Mouse (Mus musculus): Measurements from ENCODE around the gene Plk1. TPM values are rescaled to one million over a fixed set of nuclear protein-coding genes. Genes with fewer than 3 reads are reported as not detected.

Plk1 gene
- total and polyA plus RNA-seq, 3 experiments, result 0.50 to 0.68 (median 0.59) TPM

GRCm38 (mm10) chr7:122132497-122133337 is 26.5 kb upstream of the Plk1 start, which contains the start of the genes Palb2 and Dctn5:
Palb2 (minus strand) TSS chr7:122132985.
Dctn5 (plus strand) TSS chr7:122133041.
- intact Hi-C loops (cut with DNase I), result loop anchor here (2.0 kb wide), 3 partner anchors 30 to 152 kb away; partner anchors contain the start of genes Cog7, Ears2 and Ubfd1
- WGBS, result under 1% methylated on average over 54 of the region's 54 CpGs

GRCm38 (mm10) chr7:122133338-122133625 is 26.0 kb upstream of the Plk1 start:
- no peak for DNase-seq
- Histone ChIP-seq H3K4me1 (ENCODE audit: control insufficient read depth, insufficient read depth, low read length) (no peaks in the 10 kb centered on the region), H3K27me3 (ENCODE audit: control insufficient read depth, insufficient read depth, low read length) (no peaks in the 10 kb centered on the region), H3K9ac (ENCODE audit: low read depth, low read length) (peak overlapping the region; percentile 94), H3K4me3 (peak overlapping the region; percentile 96), H3K36me3 (ENCODE audit: control insufficient read depth, insufficient read depth, low read length) (peaks cover 13% of the 10 kb centered on the region; the same call in 1 of the 2 replicates), H3K79me2 (replicated peaks; ENCODE audit: control insufficient read depth, insufficient read depth, low read length) (no peaks in the 10 kb centered on the region), H3K27ac (peak overlapping the region; percentile 87)
- intact Hi-C loops (cut with DNase I), result loop anchor here (2.0 kb wide), 3 partner anchors 30 to 152 kb away; partner anchors contain the start of genes Cog7, Ears2 and Ubfd1
- TF ChIP-seq CTCF (IDR thresholded peaks at IDR 0.05) (no peak), POLR2A (IDR thresholded peaks at IDR 0.05; ENCODE audit: insufficient read depth, low read depth, low read length) (no peak), EP300 (IDR thresholded peaks at IDR 0.05; ENCODE audit: insufficient read depth, low read depth, low read length) (no peak)
- WGBS, result 10% methylated on average over 8 of the region's 8 CpGs

More at GRCm38 (mm10) chr7:122132497-122133337, 26.5 kb upstream of the Plk1 start, which contains the start of the genes Palb2 and Dctn5:
- Histone ChIP-seq H3K9ac (ENCODE audit: low read depth, low read length) (peak within 1 kb of the TSS; percentile 94), H3K27me3 (ENCODE audit: control insufficient read depth, insufficient read depth, low read length) (no peaks in the 10 kb centered on the region), H3K27ac (peak within 1 kb of the TSS; percentile 87), H3K4me3 (peak within 1 kb of the TSS; percentile 96), H3K4me1 (ENCODE audit: control insufficient read depth, insufficient read depth, low read length) (no peaks in the 10 kb centered on the region), H3K36me3 (ENCODE audit: control insufficient read depth, insufficient read depth, low read length) (peaks cover 12% of the 10 kb centered on the region; the same call in 1 of the 2 replicates), H3K79me2 (replicated peaks; ENCODE audit: control insufficient read depth, insufficient read depth, low read length) (no peaks in the 10 kb centered on the region)
- peak; percentile 90 for TF ChIP-seq POLR2A (IDR thresholded peaks at IDR 0.05; ENCODE audit: insufficient read depth, low read depth, low read length)
- peak; percentile 74; the same call in 1 of the 2 replicates for TF ChIP-seq EP300 (IDR thresholded peaks at IDR 0.05; ENCODE audit: insufficient read depth, low read depth, low read length)
- TF ChIP-seq CTCF (IDR thresholded peaks at IDR 0.05), result no peak
- peak; percentile 98 to 100 for DNase-seq

- Histone ChIP-seq H3K79me2 (replicated peaks; ENCODE audit: control insufficient read depth, insufficient read depth, low read length) (no peaks in the 10 kb centered on the region), H3K36me3 (ENCODE audit: control insufficient read depth, insufficient read depth, low read length) (peaks cover 16% of the 10 kb centered on the region), H3K9ac (ENCODE audit: low read depth, low read length) (no peak overlapping the region), H3K27ac (no peak overlapping the region), H3K4me3 (no peak overlapping the region), H3K4me1 (ENCODE audit: control insufficient read depth, insufficient read depth, low read length) (no peaks in the 10 kb centered on the region), H3K27me3 (ENCODE audit: control insufficient read depth, insufficient read depth, low read length) (no peaks in the 10 kb centered on the region)
- TF ChIP-seq CTCF (IDR thresholded peaks at IDR 0.05) (peak; percentile 51), EP300 (IDR thresholded peaks at IDR 0.05; ENCODE audit: insufficient read depth, low read depth, low read length) (no peak), POLR2A (IDR thresholded peaks at IDR 0.05; ENCODE audit: insufficient read depth, low read depth, low read length) (no peak)
- DNase-seq, result no peak
- intact Hi-C loops (cut with DNase I), result loop anchor here (2.0 kb wide), 1 partner anchor 24 kb away; the partner anchor contains the start of gene Plk1
- 71% methylated on average over 10 of the region's 10 CpGs for WGBS
Measured at GRCm38 (mm10) chr7:122135070-122135469, 24.2 kb upstream of the Plk1 start.

GRCm38 (mm10) chr7:122137071-122137470 is 22.2 kb upstream of the Plk1 start:
- Histone ChIP-seq H3K27me3 (ENCODE audit: control insufficient read depth, insufficient read depth, low read length) (no peaks in the 10 kb centered on the region), H3K36me3 (ENCODE audit: control insufficient read depth, insufficient read depth, low read length) (peaks cover 16% of the 10 kb centered on the region), H3K27ac (no peak overlapping the region), H3K4me1 (ENCODE audit: control insufficient read depth, insufficient read depth, low read length) (no peaks in the 10 kb centered on the region), H3K4me3 (no peak overlapping the region), H3K79me2 (replicated peaks; ENCODE audit: control insufficient read depth, insufficient read depth, low read length) (no peaks in the 10 kb centered on the region), H3K9ac (ENCODE audit: low read depth, low read length) (no peak overlapping the region)
- DNase-seq, result no peak
- TF ChIP-seq CTCF (IDR thresholded peaks at IDR 0.05) (no peak), POLR2A (IDR thresholded peaks at IDR 0.05; ENCODE audit: insufficient read depth, low read depth, low read length) (no peak), EP300 (IDR thresholded peaks at IDR 0.05; ENCODE audit: insufficient read depth, low read depth, low read length) (no peak)
- intact Hi-C loops (cut with DNase I), result no loop called here

- Histone ChIP-seq H3K4me1 (ENCODE audit: control insufficient read depth, insufficient read depth, low read length) (no peaks in the 10 kb centered on the region), H3K27ac (no peak overlapping the region), H3K79me2 (replicated peaks; ENCODE audit: control insufficient read depth, insufficient read depth, low read length) (no peaks in the 10 kb centered on the region), H3K4me3 (no peak overlapping the region), H3K9ac (ENCODE audit: low read depth, low read length) (no peak overlapping the region), H3K27me3 (ENCODE audit: control insufficient read depth, insufficient read depth, low read length) (no peaks in the 10 kb centered on the region), H3K36me3 (ENCODE audit: control insufficient read depth, insufficient read depth, low read length) (peaks cover 16% of the 10 kb centered on the region)
- intact Hi-C loops (cut with DNase I), result no loop called here
- WGBS, result 79% methylated on average over 5 of the region's 5 CpGs
- no peak for DNase-seq
- TF ChIP-seq POLR2A (IDR thresholded peaks at IDR 0.05; ENCODE audit: insufficient read depth, low read depth, low read length) (no peak), CTCF (IDR thresholded peaks at IDR 0.05) (no peak), EP300 (IDR thresholded peaks at IDR 0.05; ENCODE audit: insufficient read depth, low read depth, low read length) (no peak)
Measured at GRCm38 (mm10) chr7:122138190-122138589, 21.0 kb upstream of the Plk1 start.

GRCm38 (mm10) chr7:122140991-122141390 is 18.2 kb upstream of the Plk1 start:
- H3K27ac ChIP-seq, result no peak overlapping the region
- H3K36me3 ChIP-seq (ENCODE audit: control insufficient read depth, insufficient read depth, low read length), result peaks cover 7% of the 10 kb centered on the region
- no peak overlapping the region for H3K4me3 ChIP-seq
- intact Hi-C loops (cut with DNase I), result no loop called here
- no peaks in the 10 kb centered on the region for H3K27me3 ChIP-seq (ENCODE audit: control insufficient read depth, insufficient read depth, low read length)
- no peak for DNase-seq
- no peaks in the 10 kb centered on the region for H3K4me1 ChIP-seq (ENCODE audit: control insufficient read depth, insufficient read depth, low read length)
- H3K9ac ChIP-seq (ENCODE audit: low read depth, low read length), result no peak overlapping the region
- H3K79me2 ChIP-seq (replicated peaks; ENCODE audit: control insufficient read depth, insufficient read depth, low read length), result no peaks in the 10 kb centered on the region
- TF ChIP-seq EP300 (IDR thresholded peaks at IDR 0.05; ENCODE audit: insufficient read depth, low read depth, low read length) (no peak), POLR2A (IDR thresholded peaks at IDR 0.05; ENCODE audit: insufficient read depth, low read depth, low read length) (no peak), CTCF (IDR thresholded peaks at IDR 0.05) (no peak)

Data from heart, adult 2 months (tissue).